Mouse (Mus musculus) heart, postnatal 4 days (tissue): ENCODE measurements around the gene Bach2. TPM values are rescaled to one million over a fixed set of nuclear protein-coding genes. Genes with fewer than 3 reads are reported as not detected.
A peak's percentile ranks its signal among the peaks of the same experiment; 100 is the strongest.

Experiments
- DNase-seq: peaks from one replicate; pipeline ENCODE4 v3.0.0; 2021
- total RNA-seq, 2 experiments: library from RNA; stranded (reverse); gene quantifications; 2 replicates each; pipeline ENCODE4 v1.2.3; 2021

Gene Bach2
- total RNA-seq, 2 experiments from 2014 or later = 23.9 to 24.5 TPM

DNA sequence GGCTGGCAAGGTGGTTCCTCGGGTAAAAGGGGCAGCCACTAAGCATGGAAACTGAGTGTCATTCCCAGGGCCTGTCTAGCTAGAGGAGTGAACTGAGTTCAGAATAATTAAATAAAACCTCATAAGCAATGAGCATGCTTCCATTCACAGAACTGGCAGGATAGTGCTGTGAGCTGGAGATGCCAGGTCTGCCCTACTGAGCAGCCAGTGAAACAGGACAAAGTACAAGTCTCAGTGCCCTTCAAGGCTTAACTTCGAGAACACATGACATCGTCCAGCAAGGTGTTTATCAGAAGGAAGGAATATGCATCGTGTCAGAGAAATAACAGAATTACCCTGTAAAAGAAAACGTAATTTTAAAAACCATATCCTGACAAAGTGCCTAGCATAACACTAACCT lies 335.0 kb downstream of the Bach2 start:
- DNase-seq = no peak

- DNase-seq = no peak
These were observed 336.0 kb downstream of the Bach2 start for GRCm38 (mm10) chr4:32574604-32575003.

DNA sequence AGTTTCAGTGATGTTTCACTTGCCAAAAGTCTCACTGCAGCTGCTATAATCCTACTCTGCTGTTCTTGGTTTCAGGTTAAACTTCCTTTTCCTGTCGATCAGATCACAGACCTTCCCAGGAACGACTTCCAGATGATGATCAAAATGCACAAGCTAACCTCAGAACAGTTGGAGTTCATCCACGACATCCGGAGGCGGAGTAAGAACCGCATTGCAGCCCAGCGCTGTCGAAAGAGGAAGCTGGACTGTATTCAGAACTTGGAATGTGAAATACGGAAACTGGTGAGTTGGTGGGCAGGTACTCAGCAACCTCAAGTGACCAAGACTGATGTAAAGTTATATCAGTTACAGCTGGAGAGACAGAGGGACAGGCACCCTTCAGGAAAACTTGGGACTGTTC lies 336.6 kb downstream of the Bach2 start:
- no peak for DNase-seq

GRCm38 (mm10) chr4:32579850-32580249 lies 341.2 kb downstream of the Bach2 start:
- no peak for DNase-seq

- DNase-seq = no peak
These were observed 345.6 kb downstream of the Bach2 start for GRCm38 (mm10) chr4:32584181-32584580.

DNA sequence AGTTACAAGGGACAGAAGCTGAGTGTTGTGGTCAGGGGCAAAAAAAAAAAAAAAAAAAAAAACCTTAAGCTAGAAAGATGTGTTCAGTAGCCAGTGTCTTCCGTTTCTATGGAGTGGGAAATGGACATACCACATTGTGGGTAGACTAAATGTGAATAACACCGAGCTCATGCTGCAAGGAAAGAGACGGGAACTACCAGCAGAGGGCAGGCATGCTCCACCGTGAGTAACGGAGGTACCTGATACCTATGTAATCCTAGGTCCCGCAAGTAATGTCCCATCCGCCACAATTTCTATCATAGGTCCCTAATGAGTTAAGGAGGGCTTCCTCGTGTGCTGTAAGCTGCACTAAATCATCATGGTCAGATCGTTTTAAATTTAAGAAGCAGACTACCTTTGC lies 348.0 kb downstream of the Bach2 start:
- peak; percentile 73 for DNase-seq

DNA sequence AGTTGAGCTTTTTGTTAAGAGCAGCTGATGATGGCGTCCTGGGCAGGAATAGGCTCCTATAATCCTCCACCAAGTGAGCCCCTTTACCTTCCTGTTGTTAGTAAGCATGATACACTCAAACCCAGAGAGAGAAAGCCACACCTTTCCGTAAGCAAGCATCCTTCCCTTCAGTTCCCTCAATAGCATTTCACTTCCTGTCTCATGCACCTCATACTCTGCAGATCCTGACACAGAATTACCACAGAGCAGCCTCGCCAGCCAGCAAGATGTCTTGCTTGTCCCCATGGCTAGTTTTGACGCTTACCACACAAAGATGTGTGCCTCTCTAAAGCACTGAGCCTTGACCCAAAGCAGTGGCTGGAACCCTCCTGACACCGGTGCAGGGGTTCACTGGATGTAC lies 348.9 kb downstream of the Bach2 start:
- DNase-seq = no peak

DNA sequence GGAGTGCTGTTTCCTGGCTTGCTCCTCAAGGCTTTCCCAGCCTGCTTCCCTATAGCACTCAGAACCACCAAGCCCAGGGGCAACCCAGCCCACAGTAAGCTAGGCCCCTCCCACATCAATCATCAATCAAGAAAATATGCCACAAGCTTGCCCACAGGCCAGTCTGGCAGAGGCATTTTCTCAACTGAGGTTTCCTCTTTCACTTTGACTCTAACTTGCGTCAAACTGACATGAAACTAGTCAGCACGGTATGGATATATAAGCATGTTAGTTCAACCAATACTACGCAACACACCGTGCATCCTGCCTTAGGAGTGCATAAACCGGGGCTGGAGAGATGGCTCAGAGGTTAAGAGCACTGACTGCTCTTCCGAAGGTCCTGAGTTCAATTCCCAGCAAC lies 349.6 kb downstream of the Bach2 start:
- DNase-seq = no peak

DNA sequence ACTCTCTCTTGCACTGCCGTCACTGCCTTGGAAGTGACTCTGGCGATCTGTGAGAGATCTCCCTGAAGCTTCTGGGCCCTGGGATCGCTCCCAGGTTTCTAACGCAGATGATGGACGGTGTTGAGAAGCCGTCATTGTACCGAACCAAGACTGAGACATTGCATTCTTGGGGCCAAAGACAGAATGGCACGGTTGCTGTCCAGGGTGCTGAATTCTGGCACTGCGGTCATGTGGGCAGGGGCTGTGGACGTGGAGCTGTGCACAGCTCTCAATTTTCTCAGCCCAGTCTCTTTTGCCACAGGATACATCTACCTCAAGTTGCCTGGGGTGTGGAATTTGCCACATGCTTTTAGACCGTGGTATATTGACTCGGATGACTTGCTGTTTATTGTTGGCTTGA lies 362.5 kb downstream of the Bach2 start:
- peak; percentile 80 for DNase-seq

GRCm38 (mm10) chr4:32602660-32603059 lies 364.1 kb downstream of the Bach2 start, which contains the start of gene Gja10:
Gja10 (minus strand) TSS chr4:32602760.
- DNase-seq = no peak

DNA sequence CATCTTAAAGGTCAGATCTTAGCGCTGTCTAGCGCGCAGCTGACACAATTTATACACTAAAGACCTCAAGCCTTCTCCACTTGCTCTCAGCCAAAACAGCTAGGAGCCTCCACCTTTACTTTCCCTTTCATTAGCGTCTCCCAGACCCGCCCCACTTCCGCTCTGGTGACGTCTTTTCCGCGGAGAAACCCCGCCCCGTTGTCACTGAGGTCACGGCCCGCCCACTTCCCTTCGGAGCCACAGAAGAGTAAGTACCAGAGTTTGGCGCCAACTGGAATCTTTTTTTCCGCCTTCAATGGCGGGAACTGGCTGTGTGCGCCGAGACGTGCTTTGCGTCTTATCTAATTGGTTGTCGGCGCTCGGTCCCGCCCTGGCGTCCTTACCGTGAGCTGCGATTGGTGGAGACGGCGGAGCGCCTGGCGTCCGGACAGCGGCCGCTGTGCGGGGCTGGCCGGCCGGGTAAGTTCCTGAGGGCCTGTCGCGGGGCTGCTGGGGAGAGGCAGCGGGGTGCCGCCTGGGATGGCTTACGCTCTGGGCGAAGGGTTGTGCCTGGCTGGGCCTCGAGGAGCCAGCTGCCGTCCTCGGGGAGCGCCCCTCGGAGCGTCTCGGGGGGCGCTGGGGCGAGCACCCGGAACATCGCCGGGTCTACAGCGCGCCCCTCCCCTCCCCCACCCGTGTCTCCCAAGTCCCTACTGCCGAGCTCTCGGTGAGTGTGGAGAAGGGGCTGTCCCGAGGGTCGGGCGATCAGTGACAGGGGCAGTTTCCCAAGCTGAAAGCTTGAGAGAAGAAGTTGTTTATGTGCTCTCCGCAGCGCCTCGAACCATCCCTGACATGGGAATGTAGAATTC lies 376.7 kb downstream of the Bach2 start, which contains the start of gene Casp8ap2:
Casp8ap2 (plus strand) TSS at position 418 of the 848 bp plus-strand sequence.
- peak; percentile 98 for DNase-seq

GRCm38 (mm10) chr4:32621637-32622036 lies 383.0 kb downstream of the Bach2 start:
- DNase-seq = no peak
